Mouse (Mus musculus): ENCODE data around the gene Slc10a6.

Gene Slc10a6

GRCm38 (mm10) chr5:103629111-103629764 lies at the start of gene Slc10a6:
TSS of gene Slc10a6 (minus strand) at chr5:103629403.
- peak; percentile 77 for DNase-seq (ENCODE audit: extremely low read depth, low read depth, low spot score)

GRCm38 (mm10) chr5:103678974-103679373 lies 49.8 kb upstream of the Slc10a6 start:
- DNase-seq (ENCODE audit: extremely low read depth, low read depth, low spot score), result no peak

DNA sequence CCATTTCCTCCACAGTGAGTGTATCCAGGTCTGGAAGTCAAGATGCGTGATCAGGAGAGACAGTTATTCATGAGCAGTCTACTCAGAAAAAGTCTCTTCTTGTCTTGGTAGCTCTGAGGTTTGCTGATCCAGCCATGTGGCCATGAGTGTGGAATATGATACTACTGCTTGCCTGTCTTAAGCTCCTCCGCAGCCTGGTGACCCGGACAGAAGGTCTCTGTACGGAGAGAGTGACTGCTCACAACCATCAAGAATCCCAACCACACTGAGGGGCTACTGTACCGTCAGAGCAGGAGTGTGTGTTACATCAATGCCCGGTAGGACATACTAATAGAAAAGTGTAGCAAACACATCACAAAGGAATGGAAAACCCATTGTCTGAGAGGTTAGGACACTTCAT lies 48.7 kb upstream of the Slc10a6 start:
- DNase-seq (ENCODE audit: extremely low read depth, low read depth, low spot score), result no peak

- no peak for DNase-seq (ENCODE audit: extremely low read depth, low read depth, low spot score)
Measured at GRCm38 (mm10) chr5:103676289-103676881, 47.2 kb upstream of the Slc10a6 start.

- no peak for DNase-seq (ENCODE audit: extremely low read depth, low read depth, low spot score)
Measured at GRCm38 (mm10) chr5:103674482-103674881, 45.3 kb upstream of the Slc10a6 start.

DNA sequence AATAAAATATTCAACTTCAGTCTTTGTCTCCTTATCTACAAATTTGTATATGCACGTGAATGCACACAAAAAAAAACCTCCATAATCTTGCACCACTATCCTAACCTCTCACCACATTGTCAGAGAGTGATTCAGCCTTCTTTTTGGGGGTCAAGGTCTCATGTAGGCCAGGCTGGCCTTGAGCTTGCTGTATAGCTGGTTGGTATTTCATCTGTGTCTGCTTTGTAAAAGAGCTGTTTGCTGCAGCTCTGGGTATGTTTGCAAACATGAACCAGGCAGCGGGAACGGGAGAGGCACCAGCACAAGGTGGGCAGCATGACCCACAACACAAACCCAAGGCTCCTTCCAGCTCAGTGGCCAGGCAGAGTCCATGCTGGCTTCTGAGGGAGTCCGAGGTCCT lies 44.4 kb upstream of the Slc10a6 start:
- no peak for DNase-seq (ENCODE audit: extremely low read depth, low read depth, low spot score)

DNA sequence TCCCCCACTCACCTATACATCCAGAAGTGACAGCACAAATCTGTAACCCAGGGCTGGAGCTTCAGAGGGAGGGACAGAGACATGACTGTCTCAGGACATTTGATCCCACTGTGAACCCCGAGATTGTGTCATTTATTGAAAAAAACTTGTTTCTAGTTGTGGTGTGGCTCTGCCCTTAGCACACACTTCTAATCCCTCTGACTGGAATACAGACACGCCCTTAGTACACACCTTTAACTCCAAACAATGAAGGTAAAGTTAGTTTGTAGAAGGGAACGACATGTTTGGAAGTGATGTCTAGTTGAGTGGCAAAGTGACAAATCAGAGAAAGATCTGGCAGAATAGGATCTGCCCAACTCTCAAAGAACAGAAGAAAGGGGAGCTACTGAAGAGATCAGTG lies 42.7 kb upstream of the Slc10a6 start:
- DNase-seq (ENCODE audit: extremely low read depth, low read depth, low spot score), result no peak

GRCm38 (mm10) chr5:103665876-103666275 lies 36.7 kb upstream of the Slc10a6 start:
- no peak for DNase-seq (ENCODE audit: extremely low read depth, low read depth, low spot score)

DNA sequence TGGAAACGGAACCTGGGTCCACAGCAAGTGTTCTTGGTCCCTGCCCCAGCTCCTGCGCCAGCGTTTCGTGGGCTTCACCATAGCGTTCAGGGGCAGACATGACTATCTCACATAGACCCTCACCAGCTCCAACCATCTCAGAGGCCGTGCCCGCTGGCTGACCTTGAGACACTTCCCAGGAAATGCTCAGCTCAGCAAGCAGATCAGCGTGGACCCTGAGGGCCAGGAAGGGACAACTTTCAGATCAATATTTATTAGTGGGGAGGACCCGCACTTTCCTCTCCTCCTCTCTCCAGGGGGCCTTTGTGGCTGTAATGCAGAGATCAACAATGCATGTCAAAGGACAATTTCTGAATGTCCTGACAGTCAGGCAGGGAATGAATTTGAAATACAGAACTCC lies 35.7 kb upstream of the Slc10a6 start:
- DNase-seq (ENCODE audit: extremely low read depth, low read depth, low spot score), result no peak

- no peak for DNase-seq (ENCODE audit: extremely low read depth, low read depth, low spot score)
Measured at GRCm38 (mm10) chr5:103659571-103659970, 30.4 kb upstream of the Slc10a6 start.

DNA sequence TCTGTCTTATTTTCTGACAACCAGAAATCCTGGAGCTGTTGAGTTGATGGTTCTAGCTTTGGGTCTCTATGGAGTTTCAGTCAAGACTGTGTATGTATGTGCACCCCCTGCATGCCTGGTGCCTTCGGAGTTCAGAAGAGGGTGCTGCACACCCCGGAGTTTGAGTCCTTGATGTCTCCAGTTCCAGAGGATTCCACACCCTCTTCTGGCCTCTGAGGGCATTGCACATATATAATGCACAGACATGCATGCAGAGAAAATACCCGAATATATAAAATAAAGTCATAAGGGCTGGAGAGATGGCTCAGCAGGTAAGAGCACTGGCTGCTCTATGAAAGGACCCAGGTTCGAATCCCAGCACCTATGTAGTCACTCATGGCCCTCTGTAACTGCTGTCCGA lies 29.7 kb upstream of the Slc10a6 start:
- DNase-seq (ENCODE audit: extremely low read depth, low read depth, low spot score), result no peak

DNA sequence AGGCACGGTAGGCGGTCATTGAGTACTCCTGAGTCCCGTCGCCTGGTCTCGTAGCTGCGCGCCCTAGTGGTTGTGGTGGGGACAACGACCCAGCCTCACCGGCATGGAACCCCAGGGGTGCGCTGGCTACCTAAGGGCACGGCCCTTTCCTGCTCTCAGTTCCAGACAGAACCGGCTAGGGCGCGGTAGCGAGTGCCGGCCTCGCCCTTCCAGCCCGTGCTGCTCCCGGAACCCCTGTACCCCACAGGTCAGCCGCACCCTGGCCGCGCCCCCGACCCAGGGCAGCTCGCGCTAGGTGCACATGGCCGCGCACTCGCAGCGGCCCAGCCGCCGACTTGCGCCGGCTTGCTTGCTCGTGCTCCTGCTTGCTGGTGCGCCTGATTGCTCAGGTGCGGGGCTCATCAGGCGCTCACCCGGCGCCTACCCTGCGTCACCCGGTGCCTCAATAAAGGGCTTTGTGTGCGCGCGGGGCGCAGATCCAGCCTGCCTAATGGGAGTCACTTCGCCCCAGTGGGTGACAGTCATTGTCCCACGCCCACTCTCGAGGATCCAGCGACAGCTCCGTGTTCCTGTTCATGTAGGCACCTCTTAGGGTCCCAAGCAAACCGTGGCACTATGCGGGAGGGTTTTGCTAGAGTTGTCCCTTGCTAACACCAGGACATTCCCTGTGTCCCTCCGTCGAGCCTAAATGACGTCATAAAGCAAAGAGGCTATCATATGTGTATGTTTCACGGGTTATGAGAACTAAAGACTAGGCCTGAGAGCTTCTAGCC lies 26.3 kb upstream of the Slc10a6 start, which contains the start of gene 1700016H13Rik:
TSS of gene 1700016H13Rik (minus strand) at position 665 of the 773 bp plus-strand sequence.
- no peak for DNase-seq (ENCODE audit: extremely low read depth, low read depth, low spot score)

GRCm38 (mm10) chr5:103654780-103655179 lies 25.6 kb upstream of the Slc10a6 start:
- no peak for DNase-seq (ENCODE audit: extremely low read depth, low read depth, low spot score)

DNA sequence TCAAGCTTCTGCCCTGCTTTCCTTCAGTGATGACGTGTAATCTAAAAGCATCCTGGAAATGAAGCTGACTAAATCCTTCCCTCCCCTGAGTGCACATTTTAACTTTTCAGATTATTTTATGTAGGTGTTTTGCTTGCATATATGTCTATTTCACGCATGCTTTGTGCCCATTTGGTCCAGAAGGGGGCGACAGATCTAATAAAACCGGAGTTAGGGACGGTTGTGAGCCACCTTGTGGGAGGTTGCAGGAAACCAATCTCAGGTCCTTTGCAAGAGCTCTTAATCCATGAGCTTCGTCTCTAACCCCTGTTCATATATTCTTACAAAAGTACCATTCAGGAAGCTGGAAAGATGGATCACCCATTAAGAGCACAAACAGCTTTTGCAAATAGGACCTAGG lies 25.0 kb upstream of the Slc10a6 start:
- peak; percentile 34 for DNase-seq (ENCODE audit: extremely low read depth, low read depth, low spot score)

DNA sequence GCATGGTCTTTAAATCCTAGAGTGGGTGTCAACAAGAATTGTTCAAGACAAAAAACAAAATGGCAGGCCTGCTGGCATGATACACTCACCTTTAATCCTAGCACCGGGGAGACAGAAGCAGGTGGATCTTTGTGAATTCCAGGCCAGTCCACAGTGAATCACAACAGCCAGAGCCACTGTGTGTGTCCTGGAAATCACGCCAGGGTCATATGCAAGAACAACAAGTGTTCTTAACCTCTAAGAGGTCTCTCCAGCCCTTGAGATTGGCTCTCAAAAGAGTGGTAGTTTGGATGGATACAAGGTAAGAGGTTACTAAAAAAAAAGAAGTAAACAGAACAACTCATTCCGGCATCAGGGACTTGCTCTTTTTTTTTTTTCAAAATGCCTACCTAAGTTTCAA lies 18.1 kb upstream of the Slc10a6 start:
- DNase-seq (ENCODE audit: extremely low read depth, low read depth, low spot score), result no peak

DNA sequence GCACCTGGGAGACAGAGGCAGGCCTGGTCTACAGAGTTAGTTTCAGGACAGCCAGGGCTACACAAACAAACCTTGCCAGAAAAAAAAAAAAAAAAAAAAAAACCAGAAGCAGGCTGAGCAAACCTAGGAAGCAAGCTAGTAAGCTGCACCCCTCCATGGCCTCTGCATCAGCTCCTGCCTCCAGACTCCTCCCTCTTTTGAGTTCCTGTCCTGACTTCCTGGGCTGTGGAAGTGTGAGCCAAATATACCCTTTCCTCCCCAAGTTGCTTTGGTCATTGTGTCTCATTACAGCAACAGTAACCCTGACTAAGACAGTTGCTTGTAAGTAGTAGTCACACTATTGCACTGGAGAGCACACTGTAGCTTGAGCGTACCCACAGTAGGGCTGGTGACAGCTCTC lies 15.0 kb upstream of the Slc10a6 start:
- no peak for DNase-seq (ENCODE audit: extremely low read depth, low read depth, low spot score)

- no peak for DNase-seq (ENCODE audit: extremely low read depth, low read depth, low spot score)
Measured at GRCm38 (mm10) chr5:103637162-103637561, 8.0 kb upstream of the Slc10a6 start.

DNA sequence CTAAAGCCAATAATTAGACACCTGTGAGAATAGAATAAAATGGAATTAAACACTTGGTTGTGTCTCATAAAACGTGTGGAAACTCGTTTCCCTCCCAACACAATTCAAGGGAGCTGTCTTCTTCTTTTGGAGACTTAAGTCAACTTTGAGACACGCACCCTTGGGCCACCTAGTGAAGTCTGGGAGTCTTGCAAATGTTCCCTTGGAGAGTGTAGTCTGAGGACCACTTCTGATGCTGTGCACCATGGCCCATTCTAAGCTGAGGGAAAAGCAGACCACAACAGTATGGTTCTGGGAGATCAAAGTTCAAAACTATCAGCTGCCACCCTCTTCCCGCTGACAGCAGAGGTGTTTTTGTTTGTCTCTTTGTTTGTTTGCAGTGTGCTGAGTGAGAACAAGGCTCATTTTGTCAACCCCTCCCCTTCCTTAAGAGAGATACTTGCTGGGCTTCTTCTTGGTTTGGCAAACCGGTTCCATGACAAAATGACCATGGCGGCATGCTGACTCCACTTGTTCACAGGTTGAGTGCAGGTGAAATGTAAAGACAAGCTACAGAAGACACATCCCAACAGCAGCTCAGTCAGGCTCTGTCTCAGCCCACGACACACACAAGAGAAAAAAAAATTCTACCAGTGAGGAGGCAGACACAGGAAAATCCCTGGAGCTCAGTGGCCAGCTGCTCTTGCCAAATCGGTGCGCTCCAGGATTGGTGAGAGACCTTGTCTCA lies 814 bp upstream of the Slc10a6 start:
- no peak for DNase-seq (ENCODE audit: extremely low read depth, low read depth, low spot score)

GRCm38 (mm10) chr5:103628499-103628898 lies 704 bp downstream of the Slc10a6 start:
- no peak for DNase-seq (ENCODE audit: extremely low read depth, low read depth, low spot score)

GRCm38 (mm10) chr5:103624831-103625230 lies 4.4 kb downstream of the Slc10a6 start:
- no peak for DNase-seq (ENCODE audit: extremely low read depth, low read depth, low spot score)

DNA sequence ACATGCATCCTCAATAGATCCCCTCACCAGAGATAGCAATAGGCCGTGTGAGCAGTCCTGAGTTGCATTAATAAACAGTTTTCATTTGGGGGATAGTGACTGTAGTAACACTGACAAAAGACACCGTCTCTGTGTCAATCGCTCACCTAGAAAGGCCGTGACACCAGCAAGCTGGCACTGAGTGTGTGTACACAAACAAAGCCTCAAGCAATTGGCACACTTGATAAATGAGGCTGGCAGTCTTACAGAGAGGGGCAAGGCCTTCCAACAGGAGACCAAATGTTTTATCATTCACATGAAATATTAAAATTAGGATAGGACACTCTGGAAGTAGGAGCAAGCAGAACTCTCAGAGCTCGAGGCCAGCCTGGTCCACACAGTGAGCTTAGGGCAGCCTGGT lies 6.9 kb downstream of the Slc10a6 start:
- no peak for DNase-seq (ENCODE audit: extremely low read depth, low read depth, low spot score)
